Mouse (Mus musculus) right cerebral cortex, postnatal 10 days (tissue): ENCODE data around the gene Pcyt1a.

ENCODE experiments used
- DNase-seq, 2 experiments: peaks; one replicate each; pipeline ENCODE4 v3.0.0; 2021; ENCODE audit warnings: low spot score in 2 of 2

Gene Pcyt1a

DNA sequence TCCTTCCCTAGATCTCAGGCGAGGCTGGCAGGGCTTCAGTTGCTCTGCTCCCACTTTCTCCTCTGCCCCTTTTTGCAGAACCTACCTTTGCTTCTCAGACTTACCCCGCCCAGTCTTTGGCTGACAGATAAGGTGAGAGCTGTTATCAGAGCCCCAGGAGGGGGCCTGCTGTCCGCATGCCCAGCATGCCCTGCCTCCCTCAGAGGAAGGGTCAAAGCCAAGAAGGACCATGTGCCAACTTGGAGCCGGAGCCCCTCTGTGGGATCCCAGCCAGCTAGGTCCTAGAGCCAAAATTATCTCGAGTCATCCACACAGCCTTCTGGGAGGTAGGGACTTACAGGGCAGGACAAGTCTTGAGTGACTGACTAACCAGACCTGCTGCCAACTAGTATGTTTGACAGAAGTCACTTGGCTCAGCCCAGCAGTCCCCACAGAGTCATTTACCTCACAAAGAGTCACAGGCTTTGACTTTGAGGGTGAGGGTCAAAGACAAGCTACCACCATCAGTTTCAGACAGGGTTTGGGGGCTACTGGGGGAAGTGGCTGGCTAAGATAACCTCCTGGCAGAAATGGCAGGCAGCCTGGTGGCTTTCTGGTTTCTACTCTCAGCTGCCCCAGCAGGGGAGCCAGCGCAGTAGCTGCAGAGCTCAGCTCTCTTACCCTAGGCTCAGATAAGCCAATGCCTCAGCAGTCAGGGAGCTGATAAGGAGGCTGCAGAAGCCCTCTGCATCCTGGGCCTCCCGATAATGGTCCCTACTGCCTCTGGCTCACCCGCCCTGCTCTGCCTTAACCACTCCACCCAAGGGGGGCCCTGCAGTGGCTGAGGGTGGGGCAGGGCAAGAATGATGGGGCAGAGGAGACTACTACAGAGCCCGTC lies 78.6 kb downstream of the Pcyt1a start:
- DNase-seq, result no peak

GRCm38 (mm10) chr16:32510399-32511337 lies 79.9 kb downstream of the Pcyt1a start:
- no peak for DNase-seq

- DNase-seq, result no peak
Observed at GRCm38 (mm10) chr16:32511338-32511734, 80.6 kb downstream of the Pcyt1a start.

DNA sequence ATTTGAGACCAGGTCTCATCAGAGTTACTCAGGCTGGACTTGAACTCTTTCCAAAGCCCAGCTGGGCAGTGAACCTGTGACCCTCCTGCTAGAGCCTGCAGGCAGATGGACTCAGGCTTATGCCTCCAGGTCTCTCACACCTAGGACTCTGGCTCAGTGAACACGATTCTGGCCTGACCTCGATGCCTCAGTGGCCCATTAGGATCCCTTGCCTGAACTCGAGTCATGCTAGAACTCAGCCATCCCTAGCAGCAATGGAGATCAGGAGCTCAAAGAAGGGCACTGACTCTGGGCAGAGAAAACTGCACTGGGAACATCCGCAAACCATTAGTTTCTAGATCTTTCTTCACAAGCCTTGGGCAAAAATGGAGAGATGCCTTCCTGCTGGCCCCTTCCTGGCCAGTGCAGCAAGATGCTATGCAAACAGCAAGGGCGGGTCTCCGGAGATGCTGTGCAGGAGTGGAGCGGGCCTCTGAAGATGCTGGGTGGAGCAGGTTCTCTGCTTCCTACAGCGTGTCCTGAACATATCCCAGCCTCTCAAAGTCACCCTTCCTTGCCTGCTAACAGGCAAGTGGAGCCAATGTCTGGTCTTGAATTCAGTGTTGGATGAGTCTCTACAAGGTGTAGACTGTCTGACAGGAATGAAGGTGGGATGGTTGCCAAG lies 81.2 kb downstream of the Pcyt1a start:
- no peak for DNase-seq

DNA sequence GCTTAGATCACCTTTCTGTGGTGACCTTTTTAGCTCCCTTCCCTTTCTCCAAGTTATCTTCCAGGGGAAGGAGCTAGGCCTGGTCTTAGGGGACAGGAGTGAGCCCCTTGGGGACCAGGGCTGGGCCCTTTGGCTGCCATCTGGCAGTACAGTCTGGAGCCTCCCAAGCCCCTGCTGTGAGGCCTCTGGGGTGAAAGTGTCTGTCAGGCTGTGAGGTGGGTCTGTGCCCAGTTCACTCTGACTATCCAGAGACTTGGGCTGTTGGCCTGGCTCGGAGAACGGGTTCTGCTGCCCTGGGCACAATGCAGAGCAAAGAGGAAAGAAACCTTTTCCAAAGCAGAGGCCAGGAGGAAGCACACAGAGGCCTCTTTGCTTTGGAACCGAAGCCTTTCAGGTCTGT lies 82.2 kb downstream of the Pcyt1a start:
- no peak for DNase-seq

- DNase-seq, result no peak
Observed at GRCm38 (mm10) chr16:32513401-32513800, 82.7 kb downstream of the Pcyt1a start.

GRCm38 (mm10) chr16:32513948-32514347 lies 83.2 kb downstream of the Pcyt1a start:
- DNase-seq, result no peak

DNA sequence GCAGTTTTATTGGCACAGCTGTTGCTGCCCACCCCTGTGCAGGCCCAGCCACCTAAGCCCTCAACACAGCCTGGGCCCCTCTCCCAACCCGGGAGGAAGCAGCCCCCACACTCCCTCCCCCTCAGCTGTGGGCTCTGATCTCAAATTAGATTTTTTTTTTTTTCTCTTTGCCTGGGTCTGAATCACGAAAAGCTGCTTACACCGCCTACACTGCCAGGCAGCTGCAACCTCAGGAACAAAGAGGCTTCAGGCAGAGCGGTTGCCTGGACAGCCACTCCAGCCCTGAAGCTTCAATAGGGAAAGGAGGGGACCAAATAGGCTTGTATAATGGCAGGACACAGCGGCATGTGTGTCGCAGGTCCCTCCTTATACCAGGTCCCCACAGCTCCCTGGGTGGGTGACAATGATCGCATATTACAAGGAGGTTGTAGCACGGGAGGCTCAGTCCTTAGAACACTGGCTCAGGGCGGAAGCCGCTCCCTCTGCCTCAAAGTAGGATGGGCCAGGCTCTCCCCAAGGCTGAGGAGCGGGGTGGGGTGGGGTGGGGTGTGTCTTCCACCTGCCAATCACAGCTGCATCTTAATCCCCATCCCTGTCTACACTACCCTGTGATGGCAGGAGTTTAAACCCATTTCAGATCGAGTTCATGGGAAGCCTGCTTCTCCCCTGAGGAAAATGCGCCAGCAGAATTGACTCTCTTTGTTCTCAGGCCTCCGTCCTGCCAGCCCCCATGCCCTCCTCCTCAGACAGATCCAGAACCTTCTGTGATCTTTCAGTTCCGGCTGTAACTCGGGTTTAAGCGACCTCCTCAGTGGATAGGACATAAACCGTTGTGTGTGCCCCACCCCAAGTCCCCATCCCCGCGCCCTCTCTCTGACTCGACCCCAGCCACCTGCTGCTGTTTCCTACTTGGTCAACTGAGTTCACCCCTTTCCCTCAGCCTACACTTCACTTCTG lies 85.6 kb downstream of the Pcyt1a start:
- DNase-seq, result peak; percentile 81 to 93

GRCm38 (mm10) chr16:32517785-32518481 lies 87.2 kb downstream of the Pcyt1a start:
- DNase-seq, result no peak

DNA sequence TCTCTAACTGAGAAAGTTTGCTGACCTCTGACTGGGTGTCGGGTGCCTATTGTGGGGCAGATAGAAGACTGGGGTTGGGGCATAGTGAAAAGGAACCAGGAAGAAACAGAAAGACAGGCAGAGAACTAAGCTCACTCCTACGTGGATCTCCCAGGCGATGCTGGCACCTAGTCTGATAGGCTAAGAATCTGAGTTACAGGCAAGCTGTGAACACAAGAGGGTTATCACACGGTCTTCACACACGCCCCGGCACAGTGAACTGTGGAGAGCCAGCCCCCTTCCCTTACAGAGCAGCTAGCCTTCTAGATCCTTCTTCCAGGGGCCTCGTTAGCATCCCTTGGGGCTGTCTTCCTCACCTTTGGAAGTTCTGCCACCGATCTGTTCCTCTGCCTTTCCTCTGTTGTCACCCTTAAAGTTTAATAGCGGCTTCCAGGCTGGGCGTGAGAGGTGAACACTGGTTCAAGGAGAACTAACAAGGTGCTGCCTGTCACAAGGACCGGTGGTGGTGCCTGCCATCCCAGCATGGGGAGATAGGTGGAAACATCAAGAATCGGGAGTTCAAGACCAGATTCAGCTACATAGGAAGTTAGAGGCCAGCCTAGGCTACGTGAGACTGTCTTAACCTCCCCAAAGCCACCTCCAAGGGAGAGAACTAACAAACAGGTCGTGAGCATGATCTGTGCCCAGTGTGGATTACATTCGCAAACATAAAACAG lies 89.1 kb downstream of the Pcyt1a start:
- no peak for DNase-seq

DNA sequence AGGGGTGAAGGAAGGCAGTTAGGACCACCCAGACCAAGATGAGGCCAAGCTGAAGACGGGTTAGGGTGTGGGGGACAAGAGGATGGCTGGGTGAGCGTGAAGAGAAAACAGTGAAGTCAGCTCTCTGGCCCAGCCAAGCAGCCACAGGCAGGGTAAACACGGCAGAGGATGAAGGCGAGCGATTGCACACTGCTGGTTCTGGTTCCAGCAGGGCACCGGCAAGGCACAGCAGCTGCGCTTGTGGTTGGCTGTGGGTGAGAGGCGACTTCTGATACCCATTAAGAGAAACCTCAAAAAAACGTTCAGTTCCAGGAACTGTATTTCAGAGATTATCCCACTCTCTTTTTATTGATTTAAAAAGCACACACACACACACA lies 89.6 kb downstream of the Pcyt1a start:
- DNase-seq, result no peak

DNA sequence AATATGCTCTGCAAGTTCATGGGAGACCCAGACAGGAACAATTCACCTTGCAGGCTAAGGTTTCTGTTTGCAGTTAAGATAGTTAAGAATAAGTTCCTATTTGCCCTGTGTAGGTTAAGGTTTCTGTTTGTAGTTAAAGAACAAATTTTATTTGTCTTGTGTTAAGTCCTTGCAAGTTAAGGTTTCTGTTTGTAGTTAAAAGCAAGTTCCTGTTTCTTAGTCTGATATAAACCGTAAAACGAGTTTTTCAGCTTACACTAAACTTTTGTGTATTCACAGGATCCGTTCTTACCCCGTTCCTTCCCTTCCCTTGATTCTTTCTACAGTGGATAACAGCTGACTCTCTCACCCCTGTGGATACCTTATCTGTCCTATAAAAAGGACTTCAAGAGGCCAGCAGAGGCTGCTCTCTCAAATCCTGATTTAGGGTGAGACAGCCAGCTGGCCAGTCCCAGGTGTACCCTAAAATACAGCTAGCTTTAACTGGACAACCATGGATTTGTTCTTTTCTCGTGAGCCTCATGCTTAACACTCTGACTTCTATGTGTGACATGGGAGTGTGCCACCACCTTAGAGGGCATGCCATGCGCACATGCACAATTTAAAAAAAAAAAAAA lies 92.0 kb downstream of the Pcyt1a start:
- no peak for DNase-seq

- no peak for DNase-seq
Observed at GRCm38 (mm10) chr16:32523462-32524243, 92.9 kb downstream of the Pcyt1a start.

DNA sequence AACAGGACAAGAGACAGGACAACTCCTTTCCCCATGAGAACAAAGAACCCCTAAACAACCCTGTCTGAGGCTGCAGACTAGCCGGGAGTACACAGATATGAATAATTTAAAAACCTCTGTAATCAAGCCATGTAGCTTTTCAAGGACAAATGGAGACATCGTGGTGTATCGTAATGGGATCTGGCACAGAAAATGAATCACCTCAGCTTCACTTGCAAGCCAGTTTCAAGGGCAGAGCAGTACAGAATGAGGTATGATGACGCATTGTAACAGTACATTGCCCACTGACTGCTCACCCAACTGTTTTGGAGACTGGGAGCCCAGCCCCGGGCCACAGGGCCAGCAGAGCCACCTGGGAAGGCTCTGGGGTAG lies 93.5 kb downstream of the Pcyt1a start:
- no peak for DNase-seq
